Mouse (Mus musculus): Measurements from ENCODE around the gene Bahd1. TPM values are rescaled to one million over a fixed set of nuclear protein-coding genes. Genes with fewer than 3 reads are reported as not detected.

Bahd1 gene
- polyA plus RNA-seq, 1 experiment from 2014 or later, result 0.93 TPM

GRCm38 (mm10) chr2:118895990-118896913 lies 3.9 kb upstream of the Bahd1 start:
- no peak overlapping the region; the same call in 1 of the 2 replicates for H3K9ac ChIP-seq (ENCODE audit: low read length)
- ATAC-seq (replicated peaks; ENCODE audit: low FRiP score, low TSS enrichment, low read depth), result peak; percentile 24; the same call in 1 of the 2 replicates
- 2% methylated on average over 38 of the region's 38 CpGs for WGBS
- no peaks in the 10 kb centered on the region for H3K36me3 ChIP-seq (ENCODE audit: control insufficient read depth, insufficient read depth, low read length)
- DNase-seq (ENCODE audit: low spot score), result peak; percentile 70
- no peak overlapping the region for H3K27ac ChIP-seq (ENCODE audit: low read depth)
- H3K4me3 ChIP-seq (ENCODE audit: low read depth, low read length), result peak overlapping the region; percentile 46
- H3K9me3 ChIP-seq (ENCODE audit: control insufficient read depth, low read length), result no peaks in the 10 kb centered on the region
- peaks cover 78% of the 10 kb centered on the region for H3K27me3 ChIP-seq (replicated peaks; ENCODE audit: control insufficient read depth, insufficient read depth, low read length)
- peaks cover 15% of the 10 kb centered on the region; the same call in 1 of the 2 replicates for H3K4me1 ChIP-seq (replicated peaks; ENCODE audit: control insufficient read depth, insufficient read depth, low read length)
- peak overlapping the region; percentile 92 for H3K4me2 ChIP-seq (ENCODE audit: low read length)

- Histone ChIP-seq H3K4me2 (ENCODE audit: low read length) (peak overlapping the region; percentile 92), H3K4me3 (ENCODE audit: low read depth, low read length) (peak overlapping the region; percentile 46), H3K27ac (ENCODE audit: low read depth) (no peak overlapping the region), H3K9ac (ENCODE audit: low read length) (no peak overlapping the region), H3K36me3 (ENCODE audit: control insufficient read depth, insufficient read depth, low read length) (no peaks in the 10 kb centered on the region), H3K9me3 (ENCODE audit: control insufficient read depth, low read length) (no peaks in the 10 kb centered on the region), H3K27me3 (replicated peaks; ENCODE audit: control insufficient read depth, insufficient read depth, low read length) (peaks cover 74% of the 10 kb centered on the region), H3K4me1 (replicated peaks; ENCODE audit: control insufficient read depth, insufficient read depth, low read length) (peaks cover 15% of the 10 kb centered on the region; the same call in 1 of the 2 replicates)
- peak; percentile 60 for DNase-seq (ENCODE audit: low spot score)
- 2% methylated on average over 13 of the region's 13 CpGs for WGBS
- ATAC-seq (replicated peaks; ENCODE audit: low FRiP score, low TSS enrichment, low read depth), result no peak
Measured at GRCm38 (mm10) chr2:118896914-118897291, 3.3 kb upstream of the Bahd1 start.

DNA sequence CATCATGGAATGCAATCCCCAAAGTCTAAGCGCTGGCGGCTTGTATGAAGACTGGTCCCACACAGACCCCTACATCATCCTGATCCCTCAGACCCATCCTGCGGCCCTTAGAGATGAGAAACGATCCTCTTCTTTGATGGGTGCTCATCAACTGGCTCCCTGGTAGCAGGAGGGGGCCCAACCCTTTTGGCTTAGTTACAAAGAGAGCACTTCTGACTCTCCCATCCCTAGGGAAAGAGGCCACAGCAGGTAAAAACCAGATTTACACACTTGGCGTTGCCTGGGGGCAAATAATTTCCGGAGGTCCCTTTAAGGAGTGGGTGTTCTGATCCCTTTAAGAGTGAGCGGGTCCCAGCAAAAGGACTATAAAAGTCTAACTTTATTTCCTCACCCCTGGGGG lies 2.8 kb upstream of the Bahd1 start:
- Histone ChIP-seq H3K27me3 (replicated peaks; ENCODE audit: control insufficient read depth, insufficient read depth, low read length) (peaks cover 74% of the 10 kb centered on the region), H3K4me1 (replicated peaks; ENCODE audit: control insufficient read depth, insufficient read depth, low read length) (peaks cover 15% of the 10 kb centered on the region; the same call in 1 of the 2 replicates), H3K4me3 (ENCODE audit: low read depth, low read length) (no peak overlapping the region), H3K4me2 (ENCODE audit: low read length) (peak overlapping the region; percentile 92; the same call in 1 of the 2 replicates), H3K9ac (ENCODE audit: low read length) (no peak overlapping the region), H3K36me3 (ENCODE audit: control insufficient read depth, insufficient read depth, low read length) (no peaks in the 10 kb centered on the region), H3K9me3 (ENCODE audit: control insufficient read depth, low read length) (no peaks in the 10 kb centered on the region), H3K27ac (ENCODE audit: low read depth) (no peak overlapping the region)
- no peak for ATAC-seq (replicated peaks; ENCODE audit: low FRiP score, low TSS enrichment, low read depth)
- WGBS, result 5% methylated on average over 7 of the region's 7 CpGs
- no peak for DNase-seq (ENCODE audit: low spot score)

- H3K36me3 ChIP-seq (ENCODE audit: control insufficient read depth, insufficient read depth, low read length), result no peaks in the 10 kb centered on the region
- H3K9me3 ChIP-seq (ENCODE audit: control insufficient read depth, low read length), result no peaks in the 10 kb centered on the region
- peaks cover 78% of the 10 kb centered on the region for H3K27me3 ChIP-seq (replicated peaks; ENCODE audit: control insufficient read depth, insufficient read depth, low read length)
- DNase-seq (ENCODE audit: low spot score) (no peak), ATAC-seq (replicated peaks; ENCODE audit: low FRiP score, low TSS enrichment, low read depth) (no peak)
- no peak overlapping the region for H3K4me3 ChIP-seq (ENCODE audit: low read depth, low read length)
- no peak overlapping the region for H3K9ac ChIP-seq (ENCODE audit: low read length)
- WGBS, result 3% methylated on average over 11 of the region's 11 CpGs
- H3K4me1 ChIP-seq (replicated peaks; ENCODE audit: control insufficient read depth, insufficient read depth, low read length), result peaks cover 16% of the 10 kb centered on the region; the same call in 1 of the 2 replicates
- H3K27ac ChIP-seq (ENCODE audit: low read depth), result no peak overlapping the region
- no peak overlapping the region for H3K4me2 ChIP-seq (ENCODE audit: low read length)
Measured at GRCm38 (mm10) chr2:118897808-118898207, 2.4 kb upstream of the Bahd1 start.

DNA sequence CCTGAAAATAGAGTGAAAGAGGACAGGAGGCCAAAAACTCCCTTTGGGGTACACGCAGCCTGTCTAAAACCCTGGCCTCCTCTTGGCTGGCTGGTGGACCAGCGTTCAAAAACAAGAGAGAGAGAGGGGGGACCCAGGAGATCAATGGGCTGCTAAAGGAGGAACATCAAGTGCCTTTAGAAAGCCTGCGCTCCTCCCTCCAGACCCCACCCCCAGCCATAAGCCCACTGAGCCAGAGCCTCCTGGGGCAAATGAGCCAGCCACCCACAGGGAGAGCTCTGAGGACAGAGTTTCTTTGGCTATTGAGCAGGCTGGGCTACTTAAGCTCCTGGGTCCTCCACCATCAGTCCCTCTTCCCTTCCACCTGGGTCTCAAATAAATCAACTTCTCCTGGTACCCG lies 1.4 kb upstream of the Bahd1 start:
- Histone ChIP-seq H3K9me3 (ENCODE audit: control insufficient read depth, low read length) (no peaks in the 10 kb centered on the region), H3K36me3 (ENCODE audit: control insufficient read depth, insufficient read depth, low read length) (no peaks in the 10 kb centered on the region), H3K27me3 (replicated peaks; ENCODE audit: control insufficient read depth, insufficient read depth, low read length) (peaks cover 80% of the 10 kb centered on the region), H3K4me2 (ENCODE audit: low read length) (no peak overlapping the region), H3K27ac (ENCODE audit: low read depth) (no peak overlapping the region), H3K9ac (ENCODE audit: low read length) (no peak overlapping the region), H3K4me1 (replicated peaks; ENCODE audit: control insufficient read depth, insufficient read depth, low read length) (peaks cover 25% of the 10 kb centered on the region), H3K4me3 (ENCODE audit: low read depth, low read length) (no peak overlapping the region)
- 13% methylated on average over 4 of the region's 4 CpGs for WGBS
- DNase-seq (ENCODE audit: low spot score), result no peak
- no peak for ATAC-seq (replicated peaks; ENCODE audit: low FRiP score, low TSS enrichment, low read depth)

GRCm38 (mm10) chr2:118899306-118899705 lies 871 bp upstream of the Bahd1 start:
- DNase-seq (ENCODE audit: low spot score) (no peak), ATAC-seq (replicated peaks; ENCODE audit: low FRiP score, low TSS enrichment, low read depth) (no peak)
- WGBS, result 19% methylated on average over 7 of the region's 7 CpGs
- Histone ChIP-seq H3K36me3 (ENCODE audit: control insufficient read depth, insufficient read depth, low read length) (no peaks in the 10 kb centered on the region), H3K4me2 (ENCODE audit: low read length) (no peak overlapping the region), H3K27ac (ENCODE audit: low read depth) (no peak overlapping the region), H3K4me3 (ENCODE audit: low read depth, low read length) (no peak overlapping the region), H3K9me3 (ENCODE audit: control insufficient read depth, low read length) (no peaks in the 10 kb centered on the region), H3K9ac (ENCODE audit: low read length) (no peak overlapping the region), H3K4me1 (replicated peaks; ENCODE audit: control insufficient read depth, insufficient read depth, low read length) (peaks cover 25% of the 10 kb centered on the region), H3K27me3 (replicated peaks; ENCODE audit: control insufficient read depth, insufficient read depth, low read length) (peaks cover 81% of the 10 kb centered on the region)

DNA sequence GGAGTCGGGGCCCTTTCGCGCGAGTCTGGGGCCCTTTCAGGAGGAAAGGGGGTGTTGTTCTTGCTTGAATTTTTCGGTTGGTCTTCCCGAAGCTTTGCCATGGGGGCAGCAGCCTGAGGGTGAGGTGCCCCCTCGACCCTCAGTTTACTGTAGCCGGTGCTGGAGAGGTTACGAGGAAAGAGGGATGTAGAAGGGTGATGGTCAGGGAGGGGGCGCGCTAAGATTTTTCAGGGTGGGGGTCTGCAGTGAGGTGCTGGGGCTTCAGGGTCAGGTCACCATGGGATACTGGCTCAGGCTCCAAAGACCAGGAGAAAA lies 606 bp downstream of the Bahd1 start:
- Histone ChIP-seq H3K4me1 (replicated peaks; ENCODE audit: control insufficient read depth, insufficient read depth, low read length) (peaks cover 25% of the 10 kb centered on the region), H3K9ac (ENCODE audit: low read length) (peak overlapping the region; percentile 75; the same call in 1 of the 2 replicates), H3K36me3 (ENCODE audit: control insufficient read depth, insufficient read depth, low read length) (no peaks in the 10 kb centered on the region), H3K4me2 (ENCODE audit: low read length) (peak overlapping the region; percentile 99), H3K9me3 (ENCODE audit: control insufficient read depth, low read length) (no peaks in the 10 kb centered on the region), H3K27ac (ENCODE audit: low read depth) (no peak overlapping the region), H3K4me3 (ENCODE audit: low read depth, low read length) (peak overlapping the region; percentile 80), H3K27me3 (replicated peaks; ENCODE audit: control insufficient read depth, insufficient read depth, low read length) (peaks cover 69% of the 10 kb centered on the region)
- no peak for DNase-seq (ENCODE audit: low spot score)
- ATAC-seq (replicated peaks; ENCODE audit: low FRiP score, low TSS enrichment, low read depth), result no peak; the same call in none of the 2 replicates
- WGBS, result 2% methylated on average over 11 of the region's 11 CpGs

GRCm38 (mm10) chr2:118901175-118902031 lies 1.2 kb downstream of the Bahd1 start:
- Histone ChIP-seq H3K4me3 (ENCODE audit: low read depth, low read length) (peak overlapping the region; percentile 80), H3K27ac (ENCODE audit: low read depth) (peak overlapping the region; percentile 64; the same call in 1 of the 2 replicates), H3K9ac (ENCODE audit: low read length) (peak overlapping the region; percentile 75), H3K4me2 (ENCODE audit: low read length) (peak overlapping the region; percentile 99), H3K36me3 (ENCODE audit: control insufficient read depth, insufficient read depth, low read length) (no peaks in the 10 kb centered on the region), H3K27me3 (replicated peaks; ENCODE audit: control insufficient read depth, insufficient read depth, low read length) (peaks cover 63% of the 10 kb centered on the region), H3K9me3 (ENCODE audit: control insufficient read depth, low read length) (no peaks in the 10 kb centered on the region), H3K4me1 (replicated peaks; ENCODE audit: control insufficient read depth, insufficient read depth, low read length) (peaks cover 20% of the 10 kb centered on the region)
- ATAC-seq (replicated peaks; ENCODE audit: low FRiP score, low TSS enrichment, low read depth) (peak; percentile 90), DNase-seq (ENCODE audit: low spot score) (peak; percentile 95)
- under 1% methylated on average over 85 of the region's 120 CpGs for WGBS
